Comparison of ENCODE assay signal across 13 mouse cellular contexts in the genomic region with DNA sequence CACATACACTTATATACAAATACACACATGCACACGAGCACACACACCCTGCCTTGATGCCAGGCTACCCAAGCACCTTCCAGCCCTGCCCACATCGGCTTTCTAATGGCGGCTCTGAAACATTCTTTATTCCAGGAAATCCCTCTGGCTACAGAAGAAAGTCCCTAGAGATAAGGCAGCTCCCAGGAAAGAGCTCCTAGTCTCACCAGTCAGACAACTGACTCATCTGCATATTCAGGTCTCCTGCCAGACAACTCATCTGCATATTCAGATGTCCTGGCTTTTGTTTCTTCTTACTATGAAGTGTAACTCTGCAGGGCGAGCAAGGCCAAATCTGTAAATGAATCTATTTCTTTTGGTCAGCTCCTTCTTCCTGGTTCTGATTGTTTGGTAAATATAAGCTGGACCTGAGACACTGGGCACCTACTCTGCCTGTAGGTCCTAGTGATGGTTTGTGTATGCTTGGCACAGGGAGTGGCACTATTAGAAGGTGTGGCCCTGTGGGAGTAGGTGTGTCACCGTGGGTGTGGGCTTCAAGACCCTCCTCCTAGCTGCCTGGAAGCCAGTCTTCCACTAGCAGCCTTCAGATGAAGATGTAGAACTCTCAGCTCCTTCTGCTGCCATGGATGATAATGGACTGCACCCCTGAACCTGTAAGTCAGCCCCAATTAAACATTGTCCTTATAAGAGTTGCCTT. TPM values are rescaled to one million over a fixed set of nuclear protein-coding genes. Genes with fewer than 3 reads are reported as not detected.
DNase-seq lines count a peak whose midpoint lies in the region; ATAC-seq lines count a peak whose summit lies in the region.
"Had no signal": no experiment of that assay in that cellular context is flagged by ENCODE, and none has a peak within 500 bp of the region (broad histone marks: within the 10 kb centered on the region; RNA-seq: fewer than 3 reads in every experiment).

No protein-coding gene starts in this region.

- H3K9ac ChIP-seq in hindbrain, embryonic 12.5 days = peak overlapping the region; percentile 32; the same call in 1 of the 2 replicates
- H3K9ac ChIP-seq in hindbrain, embryonic 16.5 days (ENCODE audit: low read depth, low read length) = no peak overlapping the region; the same call in 1 of the 2 replicates
- H3K9ac ChIP-seq in midbrain, embryonic 15.5 days = no peak overlapping the region
- H3K9ac ChIP-seq in embryonic facial prominence, embryonic 15.5 days = no peak overlapping the region
- H3K9ac ChIP-seq in stomach, embryonic 16.5 days (ENCODE audit: low read length) = no peak overlapping the region

- no peak for DNase-seq in midbrain, embryonic 10.5 days (ENCODE audit: low spot score)
- DNase-seq in gastrocnemius, postnatal 25 days = no peak
- DNase-seq in cerebellum, adult 9-11 months = no peak
- DNase-seq: heart, postnatal 10 days had no signal

- H3K27me3 ChIP-seq in hindbrain, embryonic 12.5 days = peaks cover 8% of the 10 kb centered on the region; the same call in 1 of the 2 replicates
- no peaks in the 10 kb centered on the region for H3K27me3 ChIP-seq in hindbrain, embryonic 16.5 days (replicated peaks; ENCODE audit: control insufficient read depth, insufficient read depth, low read length)
- no peaks in the 10 kb centered on the region for H3K27me3 ChIP-seq in midbrain, embryonic 15.5 days (replicated peaks)
- no peaks in the 10 kb centered on the region for H3K27me3 ChIP-seq in midbrain, embryonic 10.5 days (ENCODE audit: low read depth, poor library complexity, severe bottlenecking)
- no peaks in the 10 kb centered on the region for H3K27me3 ChIP-seq in embryonic facial prominence, embryonic 15.5 days
- H3K27me3 ChIP-seq in stomach, embryonic 16.5 days (ENCODE audit: control insufficient read depth, insufficient read depth, low read length) = no peaks in the 10 kb centered on the region

- no peaks in the 10 kb centered on the region for H3K36me3 ChIP-seq in hindbrain, embryonic 12.5 days
- H3K36me3 ChIP-seq in hindbrain, embryonic 16.5 days (ENCODE audit: control insufficient read depth, insufficient read depth, low read length) = peaks cover 2% of the 10 kb centered on the region; the same call in 1 of the 2 replicates
- H3K36me3 ChIP-seq in midbrain, embryonic 15.5 days (replicated peaks) = no peaks in the 10 kb centered on the region
- H3K36me3 ChIP-seq in midbrain, embryonic 10.5 days = no peaks in the 10 kb centered on the region
- 0 out of 2 replicates have a peak, but pooled peaks cover 4% of the 10 kb centered on the region for H3K36me3 ChIP-seq in embryonic facial prominence, embryonic 15.5 days
- H3K36me3 ChIP-seq in stomach, embryonic 16.5 days (ENCODE audit: control insufficient read depth, insufficient read depth, low read length) = no peaks in the 10 kb centered on the region

- ATAC-seq in hindbrain, embryonic 12.5 days (ENCODE audit: low FRiP score) = no peak
- no peak for ATAC-seq in hindbrain, embryonic 16.5 days
- no peak for ATAC-seq in midbrain, embryonic 15.5 days (replicated peaks)
- ATAC-seq in embryonic facial prominence, embryonic 15.5 days (ENCODE audit: insufficient number of reproducible peaks, low FRiP score, low TSS enrichment, low read depth) = no peak
- ATAC-seq in stomach, embryonic 16.5 days (ENCODE audit: insufficient read depth, low FRiP score) = no peak

- H3K9me3 ChIP-seq in hindbrain, embryonic 12.5 days (replicated peaks) = no peaks in the 10 kb centered on the region
- no peaks in the 10 kb centered on the region for H3K9me3 ChIP-seq in hindbrain, embryonic 16.5 days (ENCODE audit: control insufficient read depth, low read length)
- H3K9me3 ChIP-seq in midbrain, embryonic 15.5 days = no peaks in the 10 kb centered on the region
- no peaks in the 10 kb centered on the region for H3K9me3 ChIP-seq in midbrain, embryonic 10.5 days (replicated peaks)
- no peaks in the 10 kb centered on the region for H3K9me3 ChIP-seq in embryonic facial prominence, embryonic 15.5 days (replicated peaks)
- no peaks in the 10 kb centered on the region for H3K9me3 ChIP-seq in stomach, embryonic 16.5 days (replicated peaks; ENCODE audit: control insufficient read depth, low read length)

- peaks cover 44% of the 10 kb centered on the region for H3K4me1 ChIP-seq in hindbrain, embryonic 12.5 days
- peaks cover 25% of the 10 kb centered on the region for H3K4me1 ChIP-seq in hindbrain, embryonic 16.5 days (ENCODE audit: control insufficient read depth, insufficient read depth, low read depth, low read length)
- peaks cover 17% of the 10 kb centered on the region for H3K4me1 ChIP-seq in midbrain, embryonic 15.5 days
- H3K4me1 ChIP-seq in midbrain, embryonic 10.5 days = peaks cover 42% of the 10 kb centered on the region
- peaks cover 51% of the 10 kb centered on the region for H3K4me1 ChIP-seq in embryonic facial prominence, embryonic 15.5 days
- H3K4me1 ChIP-seq in stomach, embryonic 16.5 days (ENCODE audit: control insufficient read depth, insufficient read depth, low read length) = peaks cover 37% of the 10 kb centered on the region

- H3K4me2 ChIP-seq in hindbrain, embryonic 12.5 days (replicated peaks) = no peak overlapping the region
- H3K4me2 ChIP-seq in hindbrain, embryonic 16.5 days (ENCODE audit: low read length) = no peak overlapping the region
- H3K4me2 ChIP-seq in midbrain, embryonic 15.5 days = no peak overlapping the region
- 0 out of 2 replicates have a peak overlapping the region, but pooled peaks have one; percentile 15 for H3K4me2 ChIP-seq in embryonic facial prominence, embryonic 15.5 days (replicated peaks)
- 0 out of 2 replicates have a peak overlapping the region, but pooled peaks have one; percentile 20 for H3K4me2 ChIP-seq in stomach, embryonic 16.5 days (ENCODE audit: low read depth, low read length)

- WGBS in hindbrain, embryonic 12.5 days = 58% methylated on average over 5 of the region's 5 CpGs
- WGBS in hindbrain, embryonic 16.5 days = 43% methylated on average over 5 of the region's 5 CpGs
- WGBS in midbrain, embryonic 15.5 days = 50% methylated on average over 5 of the region's 5 CpGs
- WGBS in midbrain, embryonic 10.5 days = 63% methylated on average over 5 of the region's 5 CpGs
- WGBS in embryonic facial prominence, embryonic 15.5 days = 52% methylated on average over 5 of the region's 5 CpGs
- 57% methylated on average over 5 of the region's 5 CpGs for WGBS in stomach, embryonic 16.5 days

- H3K27ac ChIP-seq in hindbrain, embryonic 12.5 days = no peak overlapping the region; the same call in 1 of the 2 replicates
- H3K27ac ChIP-seq in hindbrain, embryonic 16.5 days (ENCODE audit: low read depth, low read length) = no peak overlapping the region
- H3K27ac ChIP-seq in midbrain, embryonic 15.5 days = 0 out of 2 replicates have a peak overlapping the region, but pooled peaks have one; percentile 1
- no peak overlapping the region for H3K27ac ChIP-seq in midbrain, embryonic 10.5 days (replicated peaks)
- H3K27ac ChIP-seq in embryonic facial prominence, embryonic 15.5 days (replicated peaks) = peak overlapping the region; percentile 71
- peak overlapping the region; percentile 72 for H3K27ac ChIP-seq in stomach, embryonic 16.5 days (ENCODE audit: low read length)
- H3K27ac ChIP-seq: left cerebral cortex, adult 2 months had no signal

- H3K4me3 ChIP-seq in hindbrain, embryonic 12.5 days = no peak overlapping the region
- no peak overlapping the region for H3K4me3 ChIP-seq in hindbrain, embryonic 16.5 days (ENCODE audit: low read length)
- no peak overlapping the region for H3K4me3 ChIP-seq in midbrain, embryonic 15.5 days
- H3K4me3 ChIP-seq in midbrain, embryonic 10.5 days = no peak overlapping the region
- H3K4me3 ChIP-seq in embryonic facial prominence, embryonic 15.5 days (replicated peaks) = no peak overlapping the region
- no peak overlapping the region for H3K4me3 ChIP-seq in stomach, embryonic 16.5 days (replicated peaks; ENCODE audit: low read length)
- H3K4me3 ChIP-seq: left cerebral cortex, adult 2 months had no signal

RNA-seq across cellular contexts. Expression of gene Omp, which starts 12.5 kb away (rescaled TPM):
- polyA plus RNA-seq in hindbrain, embryonic 12.5 days (2016; fragmentation: Nextera tagmentation; extraction: Ambion mirVana) = 0.28 and 0.73 TPM in 2 replicates
- polyA plus RNA-seq in hindbrain, embryonic 16.5 days (2015; fragmentation: Nextera tagmentation; extraction: Ambion mirVana) = 0.34 and 0.37 TPM in 2 replicates
- 0.33 and 0.37 TPM in 2 replicates for polyA plus RNA-seq in midbrain, embryonic 15.5 days (2015; fragmentation: Nextera tagmentation; extraction: Ambion mirVana)
- polyA plus RNA-seq in midbrain, embryonic 10.5 days (2016; fragmentation: Nextera tagmentation; extraction: Ambion mirVana) = 0.10 TPM in 2 replicates
- 7.3 and 10.7 TPM in 2 replicates for polyA plus RNA-seq in embryonic facial prominence, embryonic 15.5 days (2015; fragmentation: Nextera tagmentation; extraction: Ambion mirVana)
- 2.1 and 2.5 TPM in 2 replicates for polyA plus RNA-seq in stomach, embryonic 16.5 days (2015; fragmentation: Nextera tagmentation; extraction: Ambion mirVana)
- total RNA-seq in gastrocnemius, postnatal 25 days (2021) = under 1 TPM in 1 of 2 experiments, not detected in 1; 0.11 TPM
- total RNA-seq: gastrocnemius, adult 8-10 months; monocyte, adult 5-6 weeks had no signal
- polyA plus RNA-seq: forebrain, embryonic 11.5 days had no signal

RNA-seq across cellular contexts. Expression of gene Capn5, which starts 20.3 kb away (rescaled TPM):
- 12.3 and 12.7 TPM in 2 replicates for polyA plus RNA-seq in hindbrain, embryonic 12.5 days (2016; fragmentation: Nextera tagmentation; extraction: Ambion mirVana)
- polyA plus RNA-seq in hindbrain, embryonic 16.5 days (2015; fragmentation: Nextera tagmentation; extraction: Ambion mirVana) = 27.3 and 31.4 TPM in 2 replicates
- polyA plus RNA-seq in midbrain, embryonic 15.5 days (2015; fragmentation: Nextera tagmentation; extraction: Ambion mirVana) = 18.5 and 19.0 TPM in 2 replicates
- polyA plus RNA-seq in midbrain, embryonic 10.5 days (2016; fragmentation: Nextera tagmentation; extraction: Ambion mirVana) = 6.4 and 7.0 TPM in 2 replicates
- 9.2 and 11.2 TPM in 2 replicates for polyA plus RNA-seq in embryonic facial prominence, embryonic 15.5 days (2015; fragmentation: Nextera tagmentation; extraction: Ambion mirVana)
- polyA plus RNA-seq in stomach, embryonic 16.5 days (2015; fragmentation: Nextera tagmentation; extraction: Ambion mirVana) = 24.5 and 34.3 TPM in 2 replicates
- total RNA-seq in gastrocnemius, postnatal 25 days (2021) = 1 to 10 TPM; 1.6 to 2.4 TPM

RNA-seq across cellular contexts. Expression of gene Myo7a, which starts 38.5 kb away (rescaled TPM):
- polyA plus RNA-seq in hindbrain, embryonic 12.5 days (2016; fragmentation: Nextera tagmentation; extraction: Ambion mirVana) = 21.9 and 22.5 TPM in 2 replicates
- 13.9 and 22.8 TPM in 2 replicates for polyA plus RNA-seq in hindbrain, embryonic 16.5 days (2015; fragmentation: Nextera tagmentation; extraction: Ambion mirVana)
- polyA plus RNA-seq in midbrain, embryonic 15.5 days (2015; fragmentation: Nextera tagmentation; extraction: Ambion mirVana) = 20.6 and 23.8 TPM in 2 replicates
- polyA plus RNA-seq in midbrain, embryonic 10.5 days (2016; fragmentation: Nextera tagmentation; extraction: Ambion mirVana) = 17.7 and 19.2 TPM in 2 replicates
- polyA plus RNA-seq in embryonic facial prominence, embryonic 15.5 days (2015; fragmentation: Nextera tagmentation; extraction: Ambion mirVana) = 7.2 and 9.8 TPM in 2 replicates
- polyA plus RNA-seq in stomach, embryonic 16.5 days (2015; fragmentation: Nextera tagmentation; extraction: Ambion mirVana) = 10.9 and 11.4 TPM in 2 replicates
- 1 to 10 TPM; 2.8 to 3.5 TPM for total RNA-seq in gastrocnemius, postnatal 25 days (2021)

RNA-seq across cellular contexts. Expression of gene B3gnt6, which starts 41.5 kb away (rescaled TPM):
- polyA plus RNA-seq in hindbrain, embryonic 12.5 days (2016; fragmentation: Nextera tagmentation; extraction: Ambion mirVana) = 0.09 TPM in 1 of 2 replicates, not detected in the other
- 0.55 and 0.78 TPM in 2 replicates for polyA plus RNA-seq in hindbrain, embryonic 16.5 days (2015; fragmentation: Nextera tagmentation; extraction: Ambion mirVana)
- polyA plus RNA-seq in midbrain, embryonic 15.5 days (2015; fragmentation: Nextera tagmentation; extraction: Ambion mirVana) = 0.15 and 0.41 TPM in 2 replicates
- polyA plus RNA-seq in midbrain, embryonic 10.5 days (2016; fragmentation: Nextera tagmentation; extraction: Ambion mirVana) = 0.06 TPM in 1 of 2 replicates, not detected in the other
- polyA plus RNA-seq in embryonic facial prominence, embryonic 15.5 days (2015; fragmentation: Nextera tagmentation; extraction: Ambion mirVana) = not detected in 2 replicates
- not detected in 2 replicates for polyA plus RNA-seq in stomach, embryonic 16.5 days (2015; fragmentation: Nextera tagmentation; extraction: Ambion mirVana)
- not detected for total RNA-seq in gastrocnemius, postnatal 25 days (2021)
- total RNA-seq: gastrocnemius, adult 8-10 months; heart, postnatal 10 days; monocyte, adult 5-6 weeks had no signal
- polyA plus RNA-seq: forebrain, embryonic 11.5 days had no signal

Comparison
In these comparisons a context has a peak if more than half of its experiments do, and no peak if none do; other contexts are left out.
1. H3K27ac ChIP-seq: peak in midbrain, embryonic 15.5 days (single experiment), embryonic facial prominence, embryonic 15.5 days (single experiment) and stomach, embryonic 16.5 days (single experiment); none in hindbrain, embryonic 12.5 days (single experiment), hindbrain, embryonic 16.5 days (single experiment) and midbrain, embryonic 10.5 days (single experiment).
2. H3K4me2 ChIP-seq: peak in embryonic facial prominence, embryonic 15.5 days (single experiment) and stomach, embryonic 16.5 days (single experiment); none in hindbrain, embryonic 12.5 days (single experiment), hindbrain, embryonic 16.5 days (single experiment) and midbrain, embryonic 15.5 days (single experiment).